Mouse (Mus musculus) lung, adult 2 months (tissue): ENCODE results near the gene Mcrip2. TPM values are rescaled to one million over a fixed set of nuclear protein-coding genes. Genes with fewer than 3 reads are reported as not detected.
"Not testable (repeated sequence)": the region's sequence is repeated elsewhere in the genome, so short reads cannot be mapped to it uniquely, and the experiment has no call there.

Experiments used
- DNase-seq: peaks from one replicate; pipeline ENCODE4 v3.0.0; 2022
- H3K4me1 ChIP-seq: fragments of 200-500 bp; 2 replicates; pipeline ENCODE4 v1.6.1; 2011; ENCODE audit warnings: low read length; ENCODE audit not compliant: control insufficient read depth, insufficient read depth
- H3K4me3 ChIP-seq: fragments of 200-500 bp; replicated peaks from 2 replicates; pipeline ENCODE3; 2011; ENCODE audit warnings: low read depth, mild to moderate bottlenecking, control low read depth, low read length; ENCODE audit errors: extremely low read depth
- CTCF ChIP-seq: fragments of 200-500 bp; IDR thresholded peaks from 2 replicates; pipeline ENCODE4 v1.5.1; 2011; ENCODE audit warnings: mild to moderate bottlenecking, low read length, control low read depth; ENCODE audit not compliant: insufficient read depth
- POLR2A ChIP-seq: fragments of 200-500 bp; IDR thresholded peaks from 2 replicates; pipeline ENCODE4 v1.6.1; 2011; ENCODE audit warnings: low read depth, mild to moderate bottlenecking, control low read depth, low read length, borderline replicate concordance; ENCODE audit errors: extremely low read depth
- WGBS: fragments of 180-500 bp; shearing (Covaris S2); methylation state at CpG from one replicate; pipeline ENCODE4 v1.1.7; 2018; 5-methylcytosine and 5-hydroxymethylcytosine counted together
- polyA plus RNA-seq: library from polyadenylated mRNA; depleted of rRNA; stranded (reverse); fragments of >200 nt; gene quantifications from 2 replicates; pipeline ENCODE4 v1.2.3, GENCODE M21; 2012

Gene Mcrip2
- polyA plus RNA-seq, 1 experiment = 22.7 TPM

- no peak overlapping the region for H3K4me3 ChIP-seq
- 60% methylated on average over 10 of the region's 10 CpGs for WGBS
- TF ChIP-seq CTCF = no peak
- no peak for DNase-seq
- peaks cover 3% of the 10 kb centered on the region for H3K4me1 ChIP-seq
Measured at GRCm38 (mm10) chr17:25876347-25876915, 7.9 kb upstream of the Mcrip2 start.

GRCm38 (mm10) chr17:25875171-25876136, 6.9 kb upstream of the Mcrip2 start:
- DNase-seq = peak; percentile 86
- H3K4me1 ChIP-seq = peaks cover 3% of the 10 kb centered on the region
- under 1% methylated on average over 59 of the region's 59 CpGs for WGBS
- TF ChIP-seq CTCF = no peak
- peak; percentile 90 for TF ChIP-seq POLR2A
- H3K4me3 ChIP-seq = peak overlapping the region; percentile 98

DNA sequence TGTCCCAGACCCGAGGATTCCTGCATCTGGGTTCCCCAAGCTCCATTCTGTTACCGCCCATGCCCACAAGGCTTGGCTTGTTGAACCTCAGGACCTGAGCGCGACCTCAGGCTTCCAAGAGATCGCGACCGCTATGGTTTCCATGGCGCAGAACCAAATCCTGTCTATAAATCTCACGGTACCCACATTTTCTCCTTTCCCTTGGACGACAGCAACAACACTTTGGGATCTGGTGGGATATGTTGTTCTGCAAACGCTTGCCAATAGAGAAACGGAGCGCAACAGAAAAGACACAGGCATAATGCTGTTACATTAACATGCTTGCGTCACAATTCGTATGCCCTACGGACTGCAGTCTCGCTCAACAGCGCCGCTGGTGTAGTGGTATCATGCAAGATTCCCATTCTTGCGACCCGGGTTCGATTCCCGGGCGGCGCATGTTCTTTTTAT, 6.2 kb upstream of the Mcrip2 start, which contains the start of gene Mettl26:
Gene Mettl26 (plus strand): TSS at position 354 of the 450 bp plus-strand sequence.
- DNase-seq = peak; percentile 96
- under 1% methylated on average over 25 of the region's 25 CpGs for WGBS
- peaks cover 3% of the 10 kb centered on the region for H3K4me1 ChIP-seq
- H3K4me3 ChIP-seq = peak within 1 kb of the TSS; percentile 98
- peak; percentile 23; the same call in 1 of the 2 replicates for TF ChIP-seq POLR2A
- no peak; the same call in 1 of the 2 replicates for TF ChIP-seq CTCF

DNA sequence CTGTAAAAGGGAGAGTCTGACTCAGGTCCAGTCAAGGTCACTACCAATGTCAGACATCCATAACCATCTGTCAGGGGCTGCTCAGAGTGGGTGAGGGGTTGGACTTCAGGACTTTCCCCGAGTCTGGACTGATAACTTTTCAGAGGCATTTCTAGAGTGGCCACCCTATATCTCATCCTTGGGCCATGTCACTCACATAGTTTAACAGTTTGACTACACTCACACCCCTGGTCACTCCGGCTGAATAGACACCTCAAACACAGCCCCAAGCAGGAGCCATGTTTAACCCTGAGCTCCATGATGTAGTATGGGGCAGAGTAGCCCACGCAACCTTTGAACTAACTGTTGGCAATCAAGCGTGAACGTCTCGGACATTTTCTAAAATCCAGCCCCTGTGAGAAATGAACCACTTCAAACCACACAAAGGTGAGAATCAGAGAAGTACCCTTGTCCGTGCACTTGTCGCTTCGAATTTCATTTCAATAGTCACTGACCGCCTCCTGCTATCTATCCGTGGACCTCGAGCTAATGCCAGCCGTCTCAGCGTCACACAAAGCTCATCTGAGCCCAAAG, 5.7 kb upstream of the Mcrip2 start:
- TF ChIP-seq CTCF (no peak), POLR2A (no peak)
- WGBS = 13% methylated on average over 14 of the region's 14 CpGs
- Histone ChIP-seq H3K4me3 (peak overlapping the region; percentile 98), H3K4me1 (peaks cover 3% of the 10 kb centered on the region)
- DNase-seq = no peak

DNA sequence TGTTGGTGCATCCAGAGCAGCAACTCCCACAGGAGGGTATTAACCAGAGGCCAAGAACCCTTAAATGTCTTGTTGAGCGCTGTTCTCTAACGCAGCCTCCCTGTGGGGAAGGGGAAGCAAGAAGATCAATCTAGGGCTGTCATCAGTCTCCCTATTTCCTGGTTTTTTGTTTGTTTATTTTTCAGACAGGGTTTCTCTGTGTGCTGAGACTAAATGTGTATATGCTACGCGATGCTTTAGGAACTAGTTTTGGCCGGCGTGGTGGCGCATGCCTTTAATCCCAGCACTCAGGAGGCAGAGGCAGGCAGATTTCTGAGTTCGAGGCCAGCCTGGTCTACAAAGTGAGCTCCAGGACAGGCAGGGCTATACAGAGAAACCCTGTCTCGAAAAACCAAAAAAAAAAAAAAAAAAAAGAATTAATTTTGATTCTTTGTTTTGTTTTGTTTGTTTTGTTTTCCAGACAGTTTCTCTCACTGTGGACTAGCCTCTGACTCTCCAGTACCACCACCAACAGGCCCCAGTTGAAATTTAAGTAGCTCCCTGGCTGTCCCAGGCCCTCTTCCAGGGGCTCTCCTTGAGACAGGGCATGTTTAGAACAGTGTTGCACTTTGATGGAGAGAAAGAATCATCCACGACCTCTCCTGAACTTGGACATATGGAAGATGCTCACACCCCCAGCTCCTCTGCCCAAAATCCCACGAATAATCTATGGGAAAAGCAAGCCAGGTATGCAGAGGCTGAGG, 5.0 kb upstream of the Mcrip2 start:
- TF ChIP-seq POLR2A = no peak
- no peak for TF ChIP-seq CTCF
- Histone ChIP-seq H3K4me1 (peaks cover 8% of the 10 kb centered on the region), H3K4me3 (no peak overlapping the region)
- DNase-seq = no peak
- WGBS = 65% methylated on average over 11 of the region's 11 CpGs

DNA sequence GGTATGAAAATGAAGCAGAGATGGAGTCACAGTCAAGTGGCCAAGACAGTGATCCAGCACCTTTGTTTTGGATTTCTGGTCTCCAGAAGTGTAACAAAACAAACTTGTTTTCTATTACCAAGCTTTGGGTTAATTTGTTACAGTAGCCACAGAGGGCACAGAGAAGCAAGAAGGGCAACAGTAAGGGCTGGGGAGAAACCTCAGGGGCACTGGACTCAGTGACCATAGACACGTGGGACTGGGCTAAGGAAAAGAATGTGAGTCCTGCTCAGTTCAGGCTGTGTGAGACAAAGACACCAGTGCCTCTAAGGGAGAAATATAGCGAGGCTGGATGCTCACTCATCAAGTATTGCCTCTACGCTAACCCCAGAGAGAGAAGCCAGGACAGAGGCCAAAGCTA, 4.1 kb upstream of the Mcrip2 start:
- no peak for DNase-seq
- Histone ChIP-seq H3K4me1 (peaks cover 11% of the 10 kb centered on the region), H3K4me3 (no peak overlapping the region)
- TF ChIP-seq CTCF = no peak
- no peak for TF ChIP-seq POLR2A
- 85% methylated on average over 3 of the region's 3 CpGs for WGBS

DNA sequence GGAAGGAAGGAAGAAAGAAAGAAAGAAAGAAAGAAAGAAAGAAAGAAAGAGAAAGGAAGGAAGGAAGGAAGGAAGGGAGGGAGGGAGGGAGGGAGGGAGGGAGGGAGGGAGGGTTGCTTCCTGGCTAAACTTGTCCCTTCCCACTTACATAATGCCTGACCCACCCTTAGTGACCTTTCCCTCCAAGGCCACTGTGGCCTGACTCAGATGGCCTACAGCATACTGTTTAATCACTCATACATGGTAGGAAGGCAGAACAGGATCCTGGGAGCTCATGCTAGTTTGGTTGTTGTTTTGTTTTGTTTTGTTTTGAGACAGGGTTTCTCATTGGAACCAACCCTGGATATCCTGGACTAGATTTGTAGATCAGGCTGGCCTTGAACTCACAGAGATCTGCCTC, 3.0 kb upstream of the Mcrip2 start:
- not testable (repeated sequence) for H3K4me3 ChIP-seq, DNase-seq
- H3K4me1 ChIP-seq = peaks cover 14% of the 10 kb centered on the region

- TF ChIP-seq POLR2A = no peak
- no peak for TF ChIP-seq CTCF
- Histone ChIP-seq H3K4me1 (peaks cover 11% of the 10 kb centered on the region), H3K4me3 (no peak overlapping the region)
- 86% methylated on average over 2 of the region's 2 CpGs for WGBS
- no peak for DNase-seq
Measured at GRCm38 (mm10) chr17:25869954-25870353, 1.4 kb upstream of the Mcrip2 start.

- no peak overlapping the region for H3K4me3 ChIP-seq
- no peak for DNase-seq
- H3K4me1 ChIP-seq = peaks cover 11% of the 10 kb centered on the region
- WGBS = 85% methylated on average over 8 of the region's 8 CpGs
- TF ChIP-seq POLR2A (no peak), CTCF (no peak)
Measured at GRCm38 (mm10) chr17:25869498-25869897, 934 bp upstream of the Mcrip2 start.
